Mouse (Mus musculus): ENCODE results near the gene Inhbe.

Gene Inhbe

GRCm38 (mm10) chr10:127353909-127354895 lies at the start of gene Inhbe:
TSS of gene Inhbe (minus strand) at chr10:127354411.
- DNase-seq (ENCODE audit: extremely low read depth, low read depth): no peak

- no peak for DNase-seq (ENCODE audit: extremely low read depth, low read depth)
Observed at GRCm38 (mm10) chr10:127391774-127392173, 37.6 kb upstream of the Inhbe start.

GRCm38 (mm10) chr10:127381743-127382134 lies 27.5 kb upstream of the Inhbe start:
- DNase-seq (ENCODE audit: extremely low read depth, low read depth): no peak

- peak; percentile 45 for DNase-seq (ENCODE audit: extremely low read depth, low read depth)
Observed at GRCm38 (mm10) chr10:127380767-127381742, 26.8 kb upstream of the Inhbe start.

- DNase-seq (ENCODE audit: extremely low read depth, low read depth): peak; percentile 64
Observed at GRCm38 (mm10) chr10:127380251-127380691, 26.1 kb upstream of the Inhbe start, which contains the start of gene R3hdm2. TSS of gene R3hdm2 (plus strand) at chr10:127380327.

GRCm38 (mm10) chr10:127379654-127380053 lies 25.4 kb upstream of the Inhbe start:
- DNase-seq (ENCODE audit: extremely low read depth, low read depth): no peak

GRCm38 (mm10) chr10:127377700-127378099 lies 23.5 kb upstream of the Inhbe start:
- no peak for DNase-seq (ENCODE audit: extremely low read depth, low read depth)

GRCm38 (mm10) chr10:127371023-127371422 lies 16.8 kb upstream of the Inhbe start:
- DNase-seq (ENCODE audit: extremely low read depth, low read depth): no peak

GRCm38 (mm10) chr10:127369834-127370820 lies 15.9 kb upstream of the Inhbe start, which contains the start of gene Inhbc:
TSS of gene Inhbc (minus strand) at chr10:127370431.
- DNase-seq (ENCODE audit: extremely low read depth, low read depth): no peak

- no peak for DNase-seq (ENCODE audit: extremely low read depth, low read depth)
Observed at GRCm38 (mm10) chr10:127368273-127368672, 14.1 kb upstream of the Inhbe start.

- DNase-seq (ENCODE audit: extremely low read depth, low read depth): no peak
Observed at GRCm38 (mm10) chr10:127367116-127367515, 12.9 kb upstream of the Inhbe start.

- no peak for DNase-seq (ENCODE audit: extremely low read depth, low read depth)
Observed at GRCm38 (mm10) chr10:127360714-127361113, 6.5 kb upstream of the Inhbe start.

GRCm38 (mm10) chr10:127355336-127355735 lies 1.1 kb upstream of the Inhbe start:
- no peak for DNase-seq (ENCODE audit: extremely low read depth, low read depth)

- no peak for DNase-seq (ENCODE audit: extremely low read depth, low read depth)
Observed at GRCm38 (mm10) chr10:127352766-127353165, 1.4 kb downstream of the Inhbe start.

GRCm38 (mm10) chr10:127352187-127352586 lies 2.0 kb downstream of the Inhbe start:
- DNase-seq (ENCODE audit: extremely low read depth, low read depth): no peak

GRCm38 (mm10) chr10:127351719-127352118 lies 2.5 kb downstream of the Inhbe start:
- DNase-seq (ENCODE audit: extremely low read depth, low read depth): no peak

GRCm38 (mm10) chr10:127351285-127351595 lies 3.0 kb downstream of the Inhbe start:
- DNase-seq (ENCODE audit: extremely low read depth, low read depth): no peak

GRCm38 (mm10) chr10:127350594-127351284 lies 3.5 kb downstream of the Inhbe start:
- peak; percentile 56 for DNase-seq (ENCODE audit: extremely low read depth, low read depth)

GRCm38 (mm10) chr10:127349810-127350209 lies 4.4 kb downstream of the Inhbe start:
- no peak for DNase-seq (ENCODE audit: extremely low read depth, low read depth)

GRCm38 (mm10) chr10:127348957-127349356 lies 5.3 kb downstream of the Inhbe start:
- peak; percentile 43 for DNase-seq (ENCODE audit: extremely low read depth, low read depth)
